ENCODE assay signal across 14 mouse cellular contexts in the genomic region with DNA sequence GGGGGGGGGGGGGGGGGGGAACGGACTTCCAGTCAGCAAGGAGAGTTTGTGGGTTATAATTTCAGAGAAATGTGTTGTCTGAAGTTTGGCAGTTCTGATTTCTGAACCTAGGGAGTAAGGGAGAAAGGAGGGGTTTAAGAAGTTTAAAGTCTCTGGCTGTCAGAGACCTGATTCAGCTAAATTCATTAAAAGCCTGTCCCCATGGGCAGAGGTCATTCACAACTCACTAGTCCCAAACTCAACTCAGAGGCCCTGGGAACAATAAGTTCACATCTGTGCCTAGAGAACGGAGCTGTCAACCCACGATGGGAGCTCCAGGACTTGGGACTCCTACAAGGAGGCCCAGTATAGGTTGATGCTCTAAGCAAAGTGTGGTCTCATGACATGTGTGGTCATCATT. TPM values are rescaled to one million over a fixed set of nuclear protein-coding genes. Genes with fewer than 3 reads are reported as not detected.
DNase-seq lines count a peak whose midpoint lies in the region; ATAC-seq and TF ChIP-seq lines count a peak whose summit lies in the region.
"Had no signal": no experiment of that assay in that cellular context is flagged by ENCODE, and none has a peak within 500 bp of the region (broad histone marks: within the 10 kb centered on the region; RNA-seq: fewer than 3 reads in every experiment).

No protein-coding gene starts in this region.

- 15% methylated on average over 3 of the region's 3 CpGs for whole genome bisulfite sequencing in embryonic facial prominence, embryonic 14.5 days

- H3K27ac ChIP-seq in gastrocnemius, adult 2 months, result peak overlapping the region; percentile 51
- no peak overlapping the region for H3K27ac ChIP-seq in embryonic facial prominence, embryonic 14.5 days (replicated peaks; ENCODE audit: low read depth, low read length)
- H3K27ac ChIP-seq: stomach, postnatal 0 days had no signal

- H3K4me1 ChIP-seq in embryonic facial prominence, embryonic 14.5 days (ENCODE audit: control insufficient read depth, insufficient read depth, low read length), result peaks cover 30% of the 10 kb centered on the region

- 0 out of 2 replicates have a peak overlapping the region, but pooled peaks have one; percentile 25 for H3K9ac ChIP-seq in embryonic facial prominence, embryonic 14.5 days (ENCODE audit: low read depth, low read length)

- no peak for TF ChIP-seq CTCF in gastrocnemius, adult 2 months (IDR thresholded peaks at IDR 0.05)

- no peak for ATAC-seq in embryonic facial prominence, embryonic 14.5 days (ENCODE audit: low read depth)
- ATAC-seq: forebrain, embryonic 16.5 days had no signal

- DNase-seq in gastrocnemius, adult 2 months, result no peak
- DNase-seq in gastrocnemius, adult 8-10 months (ENCODE audit: low spot score in 2 of 2), result no peak
- peak; percentile 70 to 76 for DNase-seq in kidney, adult 8-10 months
- no peak for DNase-seq in kidney, postnatal 4 days
- DNase-seq in embryonic facial prominence, embryonic 14.5 days (ENCODE audit: low spot score), result no peak
- DNase-seq in kidney, postnatal 36 days, result peak; percentile 55 to 71
- DNase-seq in left cerebral cortex, adult 18-20 months (ENCODE audit: low spot score in 2 of 2), result no peak
- DNase-seq in ovary, postnatal 14 days (ENCODE audit: low spot score), result no peak
- DNase-seq: B cell, adult 2 months; lung, postnatal 10 days; right cerebral cortex, postnatal 4 days had no signal

- H3K4me3 ChIP-seq in gastrocnemius, adult 2 months, result peak overlapping the region; percentile 10; the same call in 1 of the 2 replicates
- peak overlapping the region; percentile 10; the same call in 1 of the 2 replicates for H3K4me3 ChIP-seq in embryonic facial prominence, embryonic 14.5 days (ENCODE audit: low read depth, low read length)
- H3K4me3 ChIP-seq: myocyte had no signal

- H3K4me2 ChIP-seq in embryonic facial prominence, embryonic 14.5 days (ENCODE audit: low read depth, low read length), result peak overlapping the region; percentile 44

- H3K9me3 ChIP-seq in embryonic facial prominence, embryonic 14.5 days (ENCODE audit: control insufficient read depth, low read length), result no peaks in the 10 kb centered on the region

- H3K36me3 ChIP-seq in embryonic facial prominence, embryonic 14.5 days (ENCODE audit: control insufficient read depth, insufficient read depth, low read length), result no peaks in the 10 kb centered on the region

- intact Hi-C loops in gastrocnemius, adult 2 months (cut with DNase I), result no loop called here

- H3K27me3 ChIP-seq in embryonic facial prominence, embryonic 14.5 days (replicated peaks; ENCODE audit: control insufficient read depth, insufficient read depth, low read length), result peaks cover 29% of the 10 kb centered on the region

RNA-seq across cellular contexts. Expression of a gene that starts 3.5 kb away (rescaled TPM):
- total RNA-seq in gastrocnemius, adult 2 months (2021), result 1 to 10 TPM in 1 of 2 experiments, under 1 TPM in 1; 0.71 to 1.3 TPM
- 1 to 10 TPM in 3 of 4 experiments, under 1 TPM in 1; 0.99 to 1.9 (median 1.2) TPM for total RNA-seq in gastrocnemius, adult 8-10 months (2022)
- polyA plus RNA-seq in embryonic facial prominence, embryonic 14.5 days (2014; fragmentation: Nextera tagmentation; extraction: Ambion mirVana), result 3.3 and 3.7 TPM in 2 replicates
- 1 to 10 TPM; 5.2 to 5.4 TPM for total RNA-seq in left cerebral cortex, adult 18-20 months (2021)

Comparison
In these comparisons a context has a peak if more than half of its experiments do, and no peak if none do; other contexts are left out.
1. DNase-seq: peak in kidney, adult 8-10 months (2 of 2) and kidney, postnatal 36 days (2 of 2); none in gastrocnemius, adult 2 months (single experiment), gastrocnemius, adult 8-10 months (0 of 2), kidney, postnatal 4 days (0 of 2), embryonic facial prominence, embryonic 14.5 days (single experiment), left cerebral cortex, adult 18-20 months (0 of 2) and ovary, postnatal 14 days (single experiment).